Mouse (Mus musculus) cerebellum, adult 2 months (tissue): Measurements from ENCODE around the gene Mpp3.

Experiments used
- CTCF ChIP-seq: fragments of 200-500 bp; IDR thresholded peaks from 2 replicates; pipeline ENCODE4 v1.5.1; 2011; ENCODE audit warnings: low read depth, mild to moderate bottlenecking, control low read depth, low read length, moderate library complexity, borderline replicate concordance; ENCODE audit not compliant: insufficient read depth
- POLR2A ChIP-seq: fragments of 200-500 bp; IDR thresholded peaks from 2 replicates; pipeline ENCODE4 v1.6.1; 2011; ENCODE audit warnings: low read length, control low read depth, borderline replicate concordance; ENCODE audit not compliant: insufficient read depth

DNA sequence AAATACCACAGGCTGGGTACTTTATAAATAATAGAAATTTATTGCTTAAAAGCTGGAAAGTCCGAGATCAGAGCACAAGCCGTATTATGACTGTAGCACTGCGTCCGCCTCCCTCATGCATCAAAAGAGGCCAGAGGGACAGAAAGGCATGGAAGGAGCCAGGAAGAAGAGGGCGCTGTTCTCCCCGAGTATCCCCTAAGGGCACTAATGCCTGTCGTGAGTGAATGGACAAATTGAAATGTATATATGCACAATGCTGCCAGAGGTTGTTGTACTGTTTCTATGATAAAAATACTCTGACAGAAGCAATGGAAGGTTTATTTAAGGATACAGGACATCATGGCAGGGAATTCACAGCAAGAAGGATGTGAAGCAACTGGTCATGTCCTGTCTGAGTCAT lies 1.7 kb upstream of the Mpp3 start:
- TF ChIP-seq CTCF (no peak; the same call in 1 of the 2 replicates), POLR2A (no peak)
